Mouse (Mus musculus): ENCODE results near the gene Cd28. TPM values are rescaled to one million over a fixed set of nuclear protein-coding genes. Genes with fewer than 3 reads are reported as not detected.

The Cd28 gene
- polyA plus RNA-seq, 1 experiment from 2014 or later, result 0.75 TPM

DNA sequence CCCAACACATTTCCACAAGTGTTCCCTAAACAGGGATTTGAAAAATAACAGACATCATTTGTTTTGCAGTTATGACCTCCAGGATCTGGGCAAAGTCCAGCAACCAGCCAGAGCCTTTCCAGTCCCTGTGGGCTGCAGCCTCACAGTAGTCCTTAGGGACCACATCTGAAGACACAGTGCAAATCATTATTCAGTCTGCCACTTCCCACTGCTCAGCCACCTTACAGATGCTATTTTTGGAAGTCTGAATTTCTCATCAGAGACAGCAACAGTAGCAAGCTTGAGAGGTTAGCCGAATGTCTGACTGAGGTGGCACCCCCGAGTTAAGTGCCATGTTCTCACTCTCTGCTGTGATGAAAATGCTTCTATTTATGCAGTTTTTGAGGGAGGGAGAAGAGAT, 15.3 kb downstream of the Cd28 start:
- WGBS, result 79% methylated on average over 2 of the region's 2 CpGs
- Histone ChIP-seq H3K36me3 (no peaks in the 10 kb centered on the region), H3K9me3 (no peaks in the 10 kb centered on the region), H3K4me1 (peaks cover 23% of the 10 kb centered on the region), H3K27me3 (no peaks in the 10 kb centered on the region), H3K9ac (no peak overlapping the region), H3K27ac (no peak overlapping the region), H3K4me3 (no peak overlapping the region), H3K4me2 (no peak overlapping the region)
- no peak for ATAC-seq (ENCODE audit: borderline replicate concordance, extremely low read depth, low FRiP score, low TSS enrichment)

DNA sequence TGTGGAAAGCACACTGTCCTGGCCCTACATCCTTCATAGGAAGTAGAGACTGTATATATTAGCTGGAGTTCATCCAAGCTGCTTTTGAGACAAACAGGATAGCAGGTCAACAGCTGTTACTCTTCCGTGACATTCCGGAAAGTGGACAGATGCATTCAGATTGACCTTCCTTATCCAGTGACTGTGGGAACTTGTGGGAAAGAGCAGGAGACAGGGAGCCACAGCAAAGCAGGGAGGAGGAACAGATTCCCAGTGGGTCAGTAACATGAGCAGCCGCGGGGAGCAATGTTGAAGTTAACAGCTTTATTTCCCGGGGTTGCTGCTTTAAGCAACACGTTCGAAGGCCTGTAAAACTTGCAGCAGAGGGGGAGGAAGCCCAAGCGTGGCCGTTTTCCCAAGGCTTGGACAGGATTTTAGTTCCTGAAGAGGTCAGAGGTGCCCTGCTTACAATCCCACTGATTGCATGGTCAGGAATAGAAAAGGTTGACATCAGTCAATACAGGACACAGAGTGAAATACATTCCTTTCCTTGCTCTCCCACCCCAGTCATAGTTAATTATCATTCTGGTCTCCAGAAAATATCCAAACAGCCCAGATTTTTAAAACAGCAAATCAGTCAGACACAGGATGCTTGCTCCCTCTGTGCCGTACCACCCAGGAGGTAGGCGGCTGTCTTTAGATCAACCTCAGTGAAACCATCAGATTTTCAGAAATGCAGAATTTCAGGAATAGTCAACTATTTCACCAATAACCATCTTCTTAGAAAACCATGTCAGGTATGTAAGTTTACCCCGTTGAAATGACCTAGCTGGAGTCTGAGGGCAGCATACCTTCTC, 18.7 kb downstream of the Cd28 start:
- H3K4me1 ChIP-seq, result peaks cover 23% of the 10 kb centered on the region
- H3K9ac ChIP-seq, result no peak overlapping the region
- H3K27me3 ChIP-seq, result no peaks in the 10 kb centered on the region
- H3K4me3 ChIP-seq, result no peak overlapping the region
- peak overlapping the region; percentile 4; the same call in 1 of the 2 replicates for H3K4me2 ChIP-seq
- H3K27ac ChIP-seq, result peak overlapping the region; percentile 86
- WGBS, result 30% methylated on average over 12 of the region's 12 CpGs
- no peaks in the 10 kb centered on the region for H3K9me3 ChIP-seq
- ATAC-seq (ENCODE audit: borderline replicate concordance, extremely low read depth, low FRiP score, low TSS enrichment), result peak; percentile 94
- H3K36me3 ChIP-seq, result no peaks in the 10 kb centered on the region

DNA sequence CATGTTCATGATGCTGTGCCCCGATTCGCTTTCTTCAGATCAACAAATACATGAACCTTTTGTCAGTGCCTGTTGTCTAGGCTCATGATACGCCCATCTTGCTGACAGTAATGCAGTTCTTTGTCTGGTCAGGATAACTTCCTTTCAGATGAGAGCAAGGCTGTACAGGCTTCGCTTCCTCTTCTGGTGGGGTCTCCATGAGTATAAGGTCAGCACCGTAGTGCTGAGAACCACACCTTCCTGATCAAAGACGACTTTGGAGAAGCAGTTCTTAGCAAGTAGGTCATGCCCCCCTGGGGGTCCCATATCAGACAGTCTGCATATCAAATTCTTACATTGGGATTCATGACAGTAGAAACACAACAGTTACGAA, 19.3 kb downstream of the Cd28 start:
- no peak for ATAC-seq (ENCODE audit: borderline replicate concordance, extremely low read depth, low FRiP score, low TSS enrichment)

DNA sequence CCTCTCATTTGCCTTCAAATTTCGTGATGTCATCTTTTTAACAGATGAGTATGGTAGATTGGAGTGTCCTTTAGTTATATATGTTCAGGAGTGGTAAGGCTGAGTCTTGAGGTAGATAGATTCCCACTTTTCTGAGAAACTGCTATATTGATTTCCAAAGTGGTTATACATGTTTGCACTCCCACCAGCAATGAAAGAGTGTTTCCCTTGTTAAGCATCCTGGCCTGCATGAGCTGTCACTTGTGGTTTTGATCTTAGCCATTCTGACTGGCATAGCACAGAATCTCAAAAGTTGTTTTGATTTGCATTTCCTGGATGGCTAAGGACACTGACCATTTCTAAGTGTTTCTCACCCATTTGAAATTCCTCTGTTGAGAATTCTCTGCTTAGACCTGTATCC, 27.7 kb downstream of the Cd28 start:
- no peak for ATAC-seq (ENCODE audit: borderline replicate concordance, extremely low read depth, low FRiP score, low TSS enrichment)
- no peak overlapping the region for H3K4me2 ChIP-seq
- H3K4me3 ChIP-seq, result no peak overlapping the region
- no peak overlapping the region for H3K27ac ChIP-seq
- no peaks in the 10 kb centered on the region for H3K36me3 ChIP-seq
- 58% methylated on average over 1 of the region's 1 CpGs for WGBS
- H3K9me3 ChIP-seq, result no peaks in the 10 kb centered on the region
- H3K4me1 ChIP-seq, result peaks cover 10% of the 10 kb centered on the region
- no peaks in the 10 kb centered on the region for H3K27me3 ChIP-seq
- H3K9ac ChIP-seq, result no peak overlapping the region

More for the DNA sequence above, 19.3 kb downstream of the Cd28 start:
- no peaks in the 10 kb centered on the region for H3K27me3 ChIP-seq
- no peak overlapping the region; the same call in 1 of the 2 replicates for H3K4me2 ChIP-seq
- 76% methylated on average over 7 of the region's 7 CpGs for WGBS
- H3K9ac ChIP-seq, result no peak overlapping the region
- peak overlapping the region; percentile 86; the same call in 1 of the 2 replicates for H3K27ac ChIP-seq
- no peak overlapping the region for H3K4me3 ChIP-seq
- peaks cover 23% of the 10 kb centered on the region for H3K4me1 ChIP-seq
- H3K36me3 ChIP-seq, result no peaks in the 10 kb centered on the region
- H3K9me3 ChIP-seq, result no peaks in the 10 kb centered on the region

DNA sequence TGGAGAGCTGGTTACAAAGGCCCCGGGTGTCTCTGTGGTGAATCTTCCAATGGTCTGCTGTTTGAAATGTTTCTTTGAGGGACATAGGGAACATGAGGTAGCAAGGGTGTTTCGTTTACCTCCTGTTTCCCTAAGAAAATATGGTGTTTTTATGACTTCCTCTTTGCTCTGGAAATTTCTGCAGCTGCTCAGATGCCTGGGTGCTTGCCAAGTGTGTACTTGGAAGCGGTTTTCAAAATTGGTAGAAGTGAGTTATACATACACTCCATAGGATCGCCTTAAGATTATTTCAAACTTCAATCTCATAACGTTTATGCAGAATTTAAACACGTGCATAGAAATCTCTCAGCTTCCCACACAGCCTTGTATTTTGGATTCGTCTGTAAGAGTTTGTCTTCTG, 29.1 kb downstream of the Cd28 start:
- no peak overlapping the region for H3K9ac ChIP-seq
- H3K4me3 ChIP-seq, result no peak overlapping the region
- 46% methylated on average over 7 of the region's 7 CpGs for WGBS
- H3K4me1 ChIP-seq, result peaks cover 10% of the 10 kb centered on the region
- ATAC-seq (ENCODE audit: borderline replicate concordance, extremely low read depth, low FRiP score, low TSS enrichment), result no peak
- no peaks in the 10 kb centered on the region for H3K36me3 ChIP-seq
- peak overlapping the region; percentile 15; the same call in 1 of the 2 replicates for H3K27ac ChIP-seq
- H3K4me2 ChIP-seq, result no peak overlapping the region
- H3K27me3 ChIP-seq, result no peaks in the 10 kb centered on the region
- H3K9me3 ChIP-seq, result no peaks in the 10 kb centered on the region

DNA sequence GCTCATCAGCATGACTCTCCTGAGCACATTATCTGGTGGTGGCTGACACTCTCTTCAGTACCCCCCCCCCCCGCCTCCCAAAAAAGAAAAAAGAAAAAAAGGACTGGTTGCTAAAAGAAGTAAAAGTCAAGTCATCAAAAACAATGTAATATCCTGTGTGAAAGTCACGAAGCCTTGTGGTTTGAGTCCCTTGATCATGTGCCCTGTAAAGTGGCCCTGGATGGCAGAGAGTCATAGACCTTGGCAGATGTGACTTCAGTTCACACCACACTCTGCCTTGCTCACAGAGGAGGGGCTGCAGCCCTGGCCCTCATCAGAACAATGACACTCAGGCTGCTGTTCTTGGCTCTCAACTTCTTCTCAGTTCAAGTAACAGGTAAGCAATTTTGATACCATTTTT, 29.6 kb downstream of the Cd28 start:
- WGBS, result 38% methylated on average over 2 of the region's 2 CpGs
- Histone ChIP-seq H3K4me1 (peaks cover 10% of the 10 kb centered on the region), H3K27ac (peak overlapping the region; percentile 15; the same call in 1 of the 2 replicates), H3K9ac (no peak overlapping the region), H3K4me2 (no peak overlapping the region), H3K36me3 (no peaks in the 10 kb centered on the region), H3K9me3 (no peaks in the 10 kb centered on the region), H3K4me3 (no peak overlapping the region), H3K27me3 (no peaks in the 10 kb centered on the region)
- ATAC-seq (ENCODE audit: borderline replicate concordance, extremely low read depth, low FRiP score, low TSS enrichment), result no peak

DNA sequence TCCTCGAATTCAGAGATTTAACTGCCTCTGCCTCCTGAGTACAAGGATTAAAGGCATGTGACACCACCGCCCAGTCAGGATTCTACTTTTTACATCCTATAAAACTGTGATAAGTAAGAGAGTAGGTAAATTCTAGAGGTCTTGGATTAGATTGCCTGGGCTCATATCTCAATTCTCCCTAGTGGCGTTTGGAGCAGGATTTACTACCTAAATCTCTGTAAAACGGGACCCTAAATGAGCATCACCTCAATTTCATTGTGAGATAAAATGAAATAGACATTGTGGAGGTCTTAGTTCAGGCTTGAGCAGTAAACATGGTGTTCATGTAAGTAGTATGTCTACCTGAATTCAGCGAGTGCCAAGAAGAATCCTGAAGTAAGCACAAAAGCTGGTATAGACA, 30.3 kb downstream of the Cd28 start:
- Histone ChIP-seq H3K4me1 (peaks cover 10% of the 10 kb centered on the region), H3K27ac (no peak overlapping the region), H3K9ac (no peak overlapping the region), H3K9me3 (no peaks in the 10 kb centered on the region), H3K4me2 (no peak overlapping the region), H3K36me3 (no peaks in the 10 kb centered on the region), H3K4me3 (no peak overlapping the region), H3K27me3 (no peaks in the 10 kb centered on the region)
- ATAC-seq (ENCODE audit: borderline replicate concordance, extremely low read depth, low FRiP score, low TSS enrichment), result no peak
- WGBS, result 87% methylated on average over 5 of the region's 5 CpGs

DNA sequence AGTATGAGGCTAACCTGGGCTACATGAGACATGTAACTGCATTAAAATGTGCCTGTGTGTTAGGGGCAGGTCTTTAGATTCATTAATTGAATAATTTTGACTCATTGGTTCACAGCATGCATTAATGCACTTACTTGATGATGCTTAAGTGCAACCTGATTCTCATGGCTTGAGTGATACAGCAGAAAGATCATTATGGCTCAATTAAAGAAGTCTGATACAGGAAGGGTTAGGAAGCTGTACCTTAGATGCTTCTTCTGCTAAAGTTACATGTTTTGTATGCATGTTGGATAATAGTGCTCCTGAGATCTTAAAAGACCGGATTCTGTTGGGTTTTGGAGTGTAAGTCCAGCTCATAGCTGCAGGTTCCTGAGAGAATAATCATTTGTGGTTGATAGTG, 31.7 kb downstream of the Cd28 start:
- no peak for ATAC-seq (ENCODE audit: borderline replicate concordance, extremely low read depth, low FRiP score, low TSS enrichment)
- 81% methylated on average over 1 of the region's 1 CpGs for WGBS
- no peak overlapping the region for H3K4me2 ChIP-seq
- H3K4me1 ChIP-seq, result peaks cover 10% of the 10 kb centered on the region
- H3K27ac ChIP-seq, result no peak overlapping the region
- H3K27me3 ChIP-seq, result no peaks in the 10 kb centered on the region
- H3K4me3 ChIP-seq, result no peak overlapping the region
- H3K9ac ChIP-seq, result no peak overlapping the region
- H3K36me3 ChIP-seq, result no peaks in the 10 kb centered on the region
- no peaks in the 10 kb centered on the region for H3K9me3 ChIP-seq

DNA sequence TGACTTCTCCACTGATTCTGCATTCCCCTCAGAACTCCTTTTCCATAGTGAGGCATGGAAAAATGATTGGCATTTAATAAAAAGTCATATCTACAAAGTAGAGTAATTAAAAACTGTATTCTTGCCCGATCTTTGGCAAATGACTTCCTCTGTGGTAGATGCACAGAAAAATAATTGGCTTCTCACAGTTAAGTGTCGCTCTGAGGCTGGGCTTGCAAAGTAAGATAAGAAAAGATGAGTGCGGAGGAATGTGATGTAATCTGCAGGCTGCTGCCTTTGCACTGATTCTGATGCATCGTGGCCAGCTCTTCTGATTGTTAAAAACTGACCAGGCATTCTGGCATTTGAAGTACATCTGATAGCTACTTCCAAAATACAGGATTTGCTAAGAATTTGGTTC, 32.3 kb downstream of the Cd28 start:
- Histone ChIP-seq H3K36me3 (no peaks in the 10 kb centered on the region), H3K9me3 (no peaks in the 10 kb centered on the region), H3K27me3 (no peaks in the 10 kb centered on the region), H3K27ac (no peak overlapping the region), H3K4me2 (no peak overlapping the region), H3K4me3 (no peak overlapping the region), H3K4me1 (peaks cover 10% of the 10 kb centered on the region), H3K9ac (no peak overlapping the region)
- ATAC-seq (ENCODE audit: borderline replicate concordance, extremely low read depth, low FRiP score, low TSS enrichment), result no peak
- WGBS, result 54% methylated on average over 4 of the region's 4 CpGs

DNA sequence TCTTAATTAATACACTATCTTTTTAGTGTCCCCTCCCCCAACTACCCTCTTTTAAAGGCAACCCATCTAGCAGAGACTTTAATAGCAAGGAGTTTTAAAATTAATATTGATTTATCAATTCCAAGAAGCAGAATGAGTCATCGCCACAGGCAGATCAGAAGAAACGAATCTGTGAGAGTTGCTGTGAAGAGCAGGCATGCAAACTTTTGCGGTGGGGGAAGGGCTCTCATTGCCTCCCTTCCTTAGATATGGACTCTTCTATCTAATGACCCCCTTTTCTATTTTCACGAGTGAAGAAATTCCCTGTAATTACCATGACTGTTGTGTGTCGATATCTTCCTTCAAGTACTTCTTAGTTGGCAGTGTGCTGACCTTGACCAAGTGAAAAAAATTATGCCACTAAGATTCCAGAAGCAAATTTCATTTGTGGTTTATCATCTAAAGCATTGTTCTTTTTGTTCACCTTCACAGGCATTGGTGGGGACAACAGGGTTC, 32.8 kb downstream of the Cd28 start:
- Histone ChIP-seq H3K36me3 (no peaks in the 10 kb centered on the region), H3K9me3 (no peaks in the 10 kb centered on the region), H3K4me1 (peaks cover 10% of the 10 kb centered on the region), H3K4me2 (no peak overlapping the region), H3K27ac (no peak overlapping the region), H3K27me3 (no peaks in the 10 kb centered on the region), H3K9ac (no peak overlapping the region), H3K4me3 (no peak overlapping the region)
- WGBS, result 76% methylated on average over 5 of the region's 5 CpGs
- ATAC-seq (ENCODE audit: borderline replicate concordance, extremely low read depth, low FRiP score, low TSS enrichment), result no peak

DNA sequence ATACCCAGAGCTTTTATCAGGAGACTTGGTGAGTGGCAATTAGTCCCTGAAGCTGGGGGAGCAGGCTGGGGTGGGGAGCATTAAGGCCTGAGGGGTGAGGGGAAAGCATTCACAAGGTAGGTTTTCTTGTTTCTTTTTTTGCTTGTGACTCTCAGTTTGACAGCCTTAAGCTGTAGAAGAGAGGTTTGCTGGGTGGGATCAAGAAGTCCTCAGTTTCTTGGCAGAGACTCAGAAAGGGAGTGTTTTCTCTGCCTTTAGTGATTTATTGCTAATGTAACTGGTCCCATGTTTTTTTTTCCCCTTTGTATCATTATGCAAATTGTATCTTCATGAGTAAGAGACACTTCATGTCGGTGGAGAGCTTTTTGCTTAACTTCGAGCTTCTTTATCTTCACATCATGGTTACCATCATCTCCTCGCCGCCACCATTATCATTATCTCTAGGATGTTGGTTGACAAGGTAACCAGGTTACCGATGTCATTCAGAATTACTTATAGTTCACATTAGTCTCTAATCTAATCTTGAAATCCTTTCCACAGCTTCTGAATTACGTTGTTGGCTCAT, 33.7 kb downstream of the Cd28 start:
- no peak overlapping the region for H3K4me2 ChIP-seq
- no peaks in the 10 kb centered on the region for H3K9me3 ChIP-seq
- H3K4me1 ChIP-seq, result peaks cover 10% of the 10 kb centered on the region
- H3K9ac ChIP-seq, result no peak overlapping the region
- no peaks in the 10 kb centered on the region for H3K27me3 ChIP-seq
- 79% methylated on average over 6 of the region's 6 CpGs for WGBS
- no peaks in the 10 kb centered on the region for H3K36me3 ChIP-seq
- no peak overlapping the region for H3K4me3 ChIP-seq
- ATAC-seq (ENCODE audit: borderline replicate concordance, extremely low read depth, low FRiP score, low TSS enrichment), result no peak
- no peak overlapping the region for H3K27ac ChIP-seq

DNA sequence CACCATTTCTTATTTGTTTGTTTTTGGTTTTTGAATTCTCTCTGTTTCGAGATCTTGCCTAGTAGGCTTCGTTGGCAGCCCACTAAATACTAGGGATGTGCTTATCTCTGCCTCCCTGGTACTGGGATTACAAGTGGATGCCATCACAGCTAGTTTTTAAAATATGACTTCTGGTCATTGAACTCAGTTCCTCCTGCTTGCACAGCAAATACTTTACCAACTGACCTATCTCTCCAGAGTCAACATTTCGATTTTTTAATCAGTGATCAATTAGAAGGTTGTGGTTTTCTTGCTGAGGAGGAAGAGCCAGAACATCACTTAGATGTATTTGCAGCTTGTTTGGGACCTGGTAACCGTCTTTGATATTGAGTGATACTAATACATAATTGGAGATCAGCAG, 34.4 kb downstream of the Cd28 start:
- no peak for ATAC-seq (ENCODE audit: borderline replicate concordance, extremely low read depth, low FRiP score, low TSS enrichment)
- H3K27ac ChIP-seq, result no peak overlapping the region
- H3K9me3 ChIP-seq, result no peaks in the 10 kb centered on the region
- no peaks in the 10 kb centered on the region for H3K27me3 ChIP-seq
- 77% methylated on average over 4 of the region's 4 CpGs for WGBS
- H3K4me2 ChIP-seq, result no peak overlapping the region
- no peaks in the 10 kb centered on the region for H3K36me3 ChIP-seq
- peaks cover 3% of the 10 kb centered on the region; the same call in 1 of the 2 replicates for H3K4me1 ChIP-seq
- H3K4me3 ChIP-seq, result no peak overlapping the region
- H3K9ac ChIP-seq, result no peak overlapping the region
